In the genomic region with DNA sequence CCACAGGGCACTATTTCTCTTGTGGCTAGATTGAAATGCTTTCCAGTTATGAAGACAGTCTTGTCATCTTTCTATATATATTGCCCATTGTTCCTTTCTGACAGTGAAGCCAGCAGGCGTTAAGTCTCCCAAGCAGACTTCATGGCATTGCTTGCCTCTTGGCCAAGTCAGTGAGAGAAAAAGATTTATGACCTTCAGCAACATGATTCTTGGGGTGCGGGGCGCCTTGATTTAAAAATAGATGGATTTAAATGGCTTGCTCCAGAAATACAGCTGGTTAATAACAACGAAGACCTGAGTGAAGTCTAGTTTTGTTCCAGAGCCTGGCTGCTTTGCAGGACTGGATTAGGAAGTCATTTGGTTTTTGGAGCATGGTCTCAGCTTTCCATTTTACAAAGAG, we compare ENCODE assay signal across 23 mouse cellular contexts.
DNase-seq lines count a peak whose midpoint lies in the region; ATAC-seq and TF ChIP-seq lines count a peak whose summit lies in the region.
"Had no signal": no experiment of that assay in that cellular context is flagged by ENCODE, and none has a peak within 500 bp of the region (broad histone marks: within the 10 kb centered on the region; RNA-seq: fewer than 3 reads in every experiment).

No protein-coding gene starts in this region.

- DNase-seq in heart, adult 11 months, result peak; percentile 44
- DNase-seq in heart, postnatal 10 days, result no peak
- no peak for DNase-seq in heart, postnatal 0 days (ENCODE audit: low spot score)
- no peak for DNase-seq in heart, postnatal 36 days
- peak; percentile 30 for DNase-seq in lung, embryonic 14.5 days
- DNase-seq in lung, postnatal 36 days, result no peak
- DNase-seq: adrenal gland, postnatal 25 days; cerebellum, adult 8-10 months; cerebellum, postnatal 36 days; embryo, embryonic 11 days; lung, postnatal 4 days; thymus, postnatal 25 days had no signal

- no peaks in the 10 kb centered on the region for H3K27me3 ChIP-seq in heart, postnatal 0 days (ENCODE audit: control insufficient read depth, insufficient read depth, low read length)
- H3K27me3 ChIP-seq in lung, embryonic 14.5 days (ENCODE audit: insufficient read depth, low read length), result no peaks in the 10 kb centered on the region
- no peaks in the 10 kb centered on the region for H3K27me3 ChIP-seq in liver, embryonic 12.5 days (replicated peaks)
- H3K27me3 ChIP-seq: embryonic facial prominence, embryonic 13.5 days; forebrain, embryonic 13.5 days; hindbrain, embryonic 15.5 days; intestine, embryonic 15.5 days; lung, embryonic 15.5 days; midbrain, embryonic 15.5 days had no signal

- H3K9me3 ChIP-seq in heart, postnatal 0 days (replicated peaks; ENCODE audit: control insufficient read depth, low read length), result no peaks in the 10 kb centered on the region
- no peaks in the 10 kb centered on the region for H3K9me3 ChIP-seq in lung, embryonic 14.5 days (ENCODE audit: low read depth, low read length)
- H3K9me3 ChIP-seq in liver, embryonic 12.5 days (replicated peaks), result no peaks in the 10 kb centered on the region
- H3K9me3 ChIP-seq: embryonic facial prominence, embryonic 13.5 days; forebrain, embryonic 13.5 days; hindbrain, embryonic 15.5 days; intestine, embryonic 15.5 days; lung, embryonic 15.5 days; midbrain, embryonic 15.5 days had no signal

- H3K27ac ChIP-seq in heart, postnatal 0 days (ENCODE audit: low read depth), result peak overlapping the region; percentile 58
- no peak overlapping the region for H3K27ac ChIP-seq in lung, embryonic 14.5 days (ENCODE audit: low read depth)
- no peak overlapping the region for H3K27ac ChIP-seq in liver, embryonic 12.5 days
- H3K27ac ChIP-seq: embryonic facial prominence, embryonic 13.5 days; forebrain, embryonic 13.5 days; hindbrain, embryonic 15.5 days; intestine, embryonic 15.5 days; layer of hippocampus, adult 2 months; liver, embryonic 14.5 days; lung, embryonic 15.5 days; midbrain, embryonic 15.5 days had no signal

- no peak overlapping the region for H3K9ac ChIP-seq in heart, postnatal 0 days (replicated peaks; ENCODE audit: low read depth, low read length)
- no peak overlapping the region for H3K9ac ChIP-seq in lung, embryonic 14.5 days
- H3K9ac ChIP-seq in liver, embryonic 12.5 days, result no peak overlapping the region
- H3K9ac ChIP-seq: embryonic facial prominence, embryonic 13.5 days; forebrain, embryonic 13.5 days; hindbrain, embryonic 15.5 days; intestine, embryonic 15.5 days; liver, embryonic 14.5 days; lung, embryonic 15.5 days; midbrain, embryonic 15.5 days had no signal

- no peak overlapping the region for H3K4me2 ChIP-seq in heart, postnatal 0 days (ENCODE audit: low read depth, low read length)
- no peak overlapping the region for H3K4me2 ChIP-seq in lung, embryonic 14.5 days
- no peak overlapping the region for H3K4me2 ChIP-seq in liver, embryonic 12.5 days
- H3K4me2 ChIP-seq: embryonic facial prominence, embryonic 13.5 days; forebrain, embryonic 13.5 days; hindbrain, embryonic 15.5 days; intestine, embryonic 15.5 days; lung, embryonic 15.5 days; midbrain, embryonic 15.5 days had no signal

- H3K36me3 ChIP-seq in heart, postnatal 0 days (replicated peaks; ENCODE audit: control insufficient read depth, insufficient read depth, low read length), result no peaks in the 10 kb centered on the region
- H3K36me3 ChIP-seq in lung, embryonic 14.5 days (ENCODE audit: insufficient read depth), result no peaks in the 10 kb centered on the region
- H3K36me3 ChIP-seq in liver, embryonic 12.5 days, result no peaks in the 10 kb centered on the region
- H3K36me3 ChIP-seq: embryonic facial prominence, embryonic 13.5 days; hindbrain, embryonic 15.5 days; intestine, embryonic 15.5 days; lung, embryonic 15.5 days; midbrain, embryonic 15.5 days had no signal

- no peak for ATAC-seq in heart, postnatal 0 days (ENCODE audit: insufficient read depth, low read depth)
- ATAC-seq in lung, embryonic 14.5 days (ENCODE audit: insufficient read depth), result no peak
- no peak for ATAC-seq in megakaryocyte progenitor cell, adult 5-6 weeks (replicated peaks; ENCODE audit: poor library complexity)
- no peak for ATAC-seq in liver, embryonic 12.5 days
- ATAC-seq: forebrain, embryonic 13.5 days; intestine, embryonic 15.5 days; midbrain, embryonic 15.5 days had no signal

- TF ChIP-seq CTCF in heart, postnatal 0 days (IDR thresholded peaks at IDR 0.05; ENCODE audit: low read depth), result no peak
- no peak for TF ChIP-seq CTCF in lung, embryonic 14.5 days (IDR thresholded peaks at IDR 0.05; ENCODE audit: low read depth)

- 51% methylated on average over 4 of the region's 4 CpGs for WGBS in heart, postnatal 0 days
- WGBS in lung, embryonic 14.5 days, result 56% methylated on average over 4 of the region's 4 CpGs
- WGBS in liver, embryonic 12.5 days (ENCODE audit: insufficient replicate concordance), result 72% methylated on average over 4 of the region's 4 CpGs

- intact Hi-C loops in heart, postnatal 10 days (cut with DNase I), result no loop called here
- intact Hi-C loops in heart, postnatal 36 days (cut with DNase I), result no loop called here

- H3K4me1 ChIP-seq in heart, postnatal 0 days (ENCODE audit: control insufficient read depth, insufficient read depth), result peaks cover 22% of the 10 kb centered on the region
- H3K4me1 ChIP-seq in lung, embryonic 14.5 days (ENCODE audit: insufficient read depth), result no peaks in the 10 kb centered on the region
- H3K4me1 ChIP-seq in liver, embryonic 12.5 days, result no peaks in the 10 kb centered on the region
- H3K4me1 ChIP-seq: forebrain, embryonic 13.5 days; hindbrain, embryonic 15.5 days; intestine, embryonic 15.5 days; lung, embryonic 15.5 days; midbrain, embryonic 15.5 days had no signal

- TF ChIP-seq EP300 in heart, postnatal 0 days (IDR thresholded peaks at IDR 0.05; ENCODE audit: low read depth), result no peak

- no peak overlapping the region for H3K4me3 ChIP-seq in heart, postnatal 0 days (ENCODE audit: low read depth, low read length)
- no peak overlapping the region for H3K4me3 ChIP-seq in lung, embryonic 14.5 days (ENCODE audit: low read depth, low read length)
- no peak overlapping the region for H3K4me3 ChIP-seq in liver, embryonic 12.5 days
- H3K4me3 ChIP-seq: embryonic facial prominence, embryonic 13.5 days; erythroblast, embryonic 14.5 days; forebrain, embryonic 13.5 days; hindbrain, embryonic 15.5 days; intestine, embryonic 15.5 days; layer of hippocampus, adult 2 months; lung, embryonic 15.5 days; midbrain, embryonic 15.5 days had no signal

Comparison
In these comparisons a context has a peak if more than half of its experiments do, and no peak if none do; other contexts are left out.
1. DNase-seq: peak in heart, adult 11 months (single experiment) and lung, embryonic 14.5 days (single experiment); none in heart, postnatal 10 days (0 of 2), heart, postnatal 0 days (single experiment), heart, postnatal 36 days (0 of 2) and lung, postnatal 36 days (single experiment).